Mouse (Mus musculus) bone marrow macrophage, adult 2 months (primary cell): Measurements from ENCODE around the gene Itsn1.

Experiments used
- CTCF ChIP-seq: IDR thresholded peaks from 2 replicates; pipeline ENCODE4 v1.5.1; 2012; ENCODE audit warnings: low read depth, mild to moderate bottlenecking, low read length, moderate library complexity
- POLR2A ChIP-seq: IDR thresholded peaks from 2 replicates; pipeline ENCODE4 v1.6.1; 2012; ENCODE audit warnings: mild to moderate bottlenecking, low read depth, low read length, borderline replicate concordance

GRCm38 (mm10) chr16:91764414-91764813 lies 35.3 kb downstream of the Itsn1 start:
- no peak for TF ChIP-seq CTCF
- TF ChIP-seq POLR2A: no peak
